Mouse (Mus musculus): ENCODE results near the gene Lmo4. TPM values are rescaled to one million over a fixed set of nuclear protein-coding genes. Genes with fewer than 3 reads are reported as not detected.

Gene Lmo4
- total and polyA plus RNA-seq, 3 experiments = 46.3 to 64.0 (median 57.6) TPM

GRCm38 (mm10) chr3:144231419-144231818 lies 26.4 kb upstream of the Lmo4 start:
- Histone ChIP-seq H3K4me3 (replicated peaks in 1 of 3; ENCODE audit: low read depth in 2 of 3, low read length in 2 of 3, poor library complexity in 1 of 3) (no peak overlapping the region), H3K79me2 (replicated peaks; ENCODE audit: control insufficient read depth, extremely low read depth, insufficient read depth, poor library complexity, severe bottlenecking) (no peaks in the 10 kb centered on the region), H3K36me3 (replicated peaks in 1 of 2; ENCODE audit: control insufficient read depth in 1 of 2, insufficient read depth in 1 of 2, low read length in 1 of 2) (no peaks in the 10 kb centered on the region), H3K4me1 (ENCODE audit: control insufficient read depth in 1 of 2, insufficient read depth in 2 of 2) (peaks cover 11 to 24% of the 10 kb centered on the region in 2 experiments), H3K27me3 (replicated peaks) (no peaks in the 10 kb centered on the region), H3K9ac (ENCODE audit: insufficient read depth, low read depth) (no peak overlapping the region), H3K4me2 (ENCODE audit: insufficient read depth, low read depth, poor library complexity, severe bottlenecking) (0 out of 2 replicates have a peak overlapping the region, but pooled peaks have one; percentile 1), H3K27ac (ENCODE audit: insufficient read depth, low read depth) (no peak overlapping the region), H3K9me3 (replicated peaks; ENCODE audit: low read length) (no peaks in the 10 kb centered on the region)
- TF ChIP-seq EP300 (IDR thresholded peaks at IDR 0.05; ENCODE audit: low read length) (0 out of 2 replicates have a peak, but pooled peaks have one; percentile 36), ZMIZ1 (IDR thresholded peaks at IDR 0.05; ENCODE audit: low read depth, low read length) (no peak), RCOR1 (conservative IDR thresholded peaks at IDR 0.05; ENCODE audit: low read depth, low read length) (no peak), RAD21 (IDR thresholded peaks at IDR 0.05; ENCODE audit: low read depth, low read length) (no peak), PAX5 (IDR thresholded peaks at IDR 0.05; ENCODE audit: low read length) (no peak), TCF12 (IDR thresholded peaks at IDR 0.05; ENCODE audit: low read depth, low read length) (0 out of 2 replicates have a peak, but pooled peaks have one; percentile 32), BHLHE40 (IDR thresholded peaks at IDR 0.05; ENCODE audit: low read depth, low read length) (0 out of 2 replicates have a peak, but pooled peaks have one; percentile 13), IRF4 (IDR thresholded peaks at IDR 0.05; ENCODE audit: low read depth, low read length) (0 out of 2 replicates have a peak, but pooled peaks have one; percentile 52), MXI1 (IDR thresholded peaks at IDR 0.05; ENCODE audit: low read depth, low read length) (no peak), POLR2A (IDR thresholded peaks at IDR 0.05; ENCODE audit: low read depth, low read length) (no peak), NRF1 (IDR thresholded peaks at IDR 0.05; ENCODE audit: low read depth, low read length) (no peak), MYC (IDR thresholded peaks at IDR 0.05; ENCODE audit: low read depth, low read length) (0 out of 2 replicates have a peak, but pooled peaks have one; percentile 15), ZNF384 (IDR thresholded peaks at IDR 0.05; ENCODE audit: low read depth, low read length) (no peak), ELF1 (IDR thresholded peaks at IDR 0.05; ENCODE audit: low read depth, low read length) (no peak), MEF2A (IDR thresholded peaks at IDR 0.05; ENCODE audit: borderline replicate concordance, low read depth, low read length) (peak; percentile 56; the same call in 1 of the 2 replicates), KAT2A (IDR thresholded peaks at IDR 0.05; ENCODE audit: insufficient replicate concordance, low read length) (0 out of 2 replicates have a peak, but pooled peaks have one; percentile 36), CTCF (conservative IDR thresholded peaks at IDR 0.05 in 1 of 2, IDR thresholded peaks at IDR 0.05 in 1 of 2; ENCODE audit: low read depth in 2 of 2, low read length in 2 of 2) (no peak), ETS1 (conservative IDR thresholded peaks at IDR 0.05; ENCODE audit: low read depth, low read length) (0 out of 2 replicates have a peak, but pooled peaks have one; percentile 4)
- dilution Hi-C loops (cut with MboI; ENCODE audit: extremely low pct_ligation_motif_present, extremely low pct_unique_long_range_greater_than_20kb, low sequenced_read_pairs) (no loop called here), in situ Hi-C loops (cut with MboI; ENCODE audit: low pct_ligation_motif_present, low pct_unique_long_range_greater_than_20kb, low sequenced_read_pairs) (loop anchor here (25.0 kb wide), 1 partner anchor 644 kb away; no protein-coding TSS in a partner anchor)
- peak; percentile 41 for DNase-seq (ENCODE audit: extremely low read depth)

- TF ChIP-seq ETS1 (conservative IDR thresholded peaks at IDR 0.05; ENCODE audit: low read depth, low read length) (no peak), MXI1 (IDR thresholded peaks at IDR 0.05; ENCODE audit: low read depth, low read length) (no peak), TCF12 (IDR thresholded peaks at IDR 0.05; ENCODE audit: low read depth, low read length) (no peak), POLR2A (IDR thresholded peaks at IDR 0.05; ENCODE audit: low read depth, low read length) (no peak), GABPA (IDR thresholded peaks at IDR 0.05; ENCODE audit: insufficient replicate concordance, low read depth, low read length) (no peak), MAFK (IDR thresholded peaks at IDR 0.05; ENCODE audit: insufficient replicate concordance, low read length) (no peak), MAZ (IDR thresholded peaks at IDR 0.05; ENCODE audit: low read depth, low read length) (no peak), SIN3A (IDR thresholded peaks at IDR 0.05; ENCODE audit: low read length) (no peak)
- in situ Hi-C loops (cut with MboI; ENCODE audit: low pct_ligation_motif_present, low pct_unique_long_range_greater_than_20kb, low sequenced_read_pairs) = loop anchor here (25.0 kb wide), 1 partner anchor 643 kb away; no protein-coding TSS in a partner anchor
- no peak for DNase-seq (ENCODE audit: extremely low read depth)
- dilution Hi-C loops (cut with MboI; ENCODE audit: extremely low pct_ligation_motif_present, extremely low pct_unique_long_range_greater_than_20kb, low sequenced_read_pairs) = no loop called here
- no peak overlapping the region for H3K27ac ChIP-seq (ENCODE audit: insufficient read depth, low read depth)
- H3K36me3 ChIP-seq (replicated peaks in 1 of 2; ENCODE audit: control insufficient read depth in 1 of 2, insufficient read depth in 1 of 2, low read length in 1 of 2) = no peaks in the 10 kb centered on the region
- H3K4me1 ChIP-seq (ENCODE audit: control insufficient read depth in 1 of 2, insufficient read depth in 2 of 2) = peaks cover 11 to 26% of the 10 kb centered on the region in 2 experiments
- H3K9ac ChIP-seq (ENCODE audit: insufficient read depth, low read depth) = no peak overlapping the region
- no peak overlapping the region for H3K4me3 ChIP-seq (replicated peaks in 1 of 3; ENCODE audit: low read depth in 2 of 3, low read length in 2 of 3, poor library complexity in 1 of 3)
- H3K27me3 ChIP-seq (replicated peaks) = no peaks in the 10 kb centered on the region
- no peaks in the 10 kb centered on the region for H3K79me2 ChIP-seq (replicated peaks; ENCODE audit: control insufficient read depth, extremely low read depth, insufficient read depth, poor library complexity, severe bottlenecking)
- no peaks in the 10 kb centered on the region for H3K9me3 ChIP-seq (replicated peaks; ENCODE audit: low read length)
- no peak overlapping the region for H3K4me2 ChIP-seq (ENCODE audit: insufficient read depth, low read depth, poor library complexity, severe bottlenecking)
These were observed 25.0 kb upstream of the Lmo4 start for GRCm38 (mm10) chr3:144230016-144230415.

Data from CH12.LX (cell line).